Mouse (Mus musculus) gastrocnemius, postnatal 4 days (tissue): ENCODE data around the gene Pih1d1. TPM values are rescaled to one million over a fixed set of nuclear protein-coding genes. Genes with fewer than 3 reads are reported as not detected.
A peak's percentile ranks its signal among the peaks of the same experiment; 100 is the strongest.

Experiments used
- DNase-seq, 2 experiments: peaks; one replicate each; pipeline ENCODE4 v3.0.0; 2021 to 2022; ENCODE audit warnings: low spot score in 2 of 2, mixed read lengths in 2 of 2
- total RNA-seq, 2 experiments: library from RNA; stranded (reverse); gene quantifications; 2 replicates each; pipeline ENCODE4 v1.2.3; 2021

Pih1d1 gene
- total RNA-seq, 2 experiments from 2014 or later: 52.1 to 59.3 TPM

- DNase-seq: no peak
Measured at GRCm38 (mm10) chr7:45126147-45126843, 27.8 kb upstream of the Pih1d1 start.

- DNase-seq: no peak
Measured at GRCm38 (mm10) chr7:45126844-45127699, 27.0 kb upstream of the Pih1d1 start.

GRCm38 (mm10) chr7:45127700-45128224, 26.3 kb upstream of the Pih1d1 start:
- DNase-seq: no peak

GRCm38 (mm10) chr7:45128624-45129246, 25.4 kb upstream of the Pih1d1 start, which contains the start of gene Rpl13a:
TSS of gene Rpl13a (minus strand) at chr7:45128761.
- DNase-seq: peak; percentile 90 to 97

GRCm38 (mm10) chr7:45129318-45129717, 24.8 kb upstream of the Pih1d1 start:
- DNase-seq: no peak

GRCm38 (mm10) chr7:45129776-45130512, 24.2 kb upstream of the Pih1d1 start:
- DNase-seq: no peak

- no peak for DNase-seq
Measured at GRCm38 (mm10) chr7:45131850-45132249, 22.3 kb upstream of the Pih1d1 start.

- DNase-seq: no peak
Measured at GRCm38 (mm10) chr7:45133446-45134159, 20.5 kb upstream of the Pih1d1 start.

GRCm38 (mm10) chr7:45134544-45135026, 19.5 kb upstream of the Pih1d1 start:
- DNase-seq: no peak

- no peak for DNase-seq
Measured at GRCm38 (mm10) chr7:45135370-45135769, 18.7 kb upstream of the Pih1d1 start.

GRCm38 (mm10) chr7:45135993-45136567, 18.0 kb upstream of the Pih1d1 start, which contains the start of the genes Gm45713 and Flt3l:
TSS of gene Gm45713 (minus strand) at chr7:45136231.
TSS of gene Flt3l (minus strand) at chr7:45136432.
- peak; percentile 88 to 92 for DNase-seq

GRCm38 (mm10) chr7:45137171-45138006, 16.7 kb upstream of the Pih1d1 start:
- no peak for DNase-seq

- DNase-seq: no peak
Measured at GRCm38 (mm10) chr7:45138403-45138802, 15.7 kb upstream of the Pih1d1 start.

GRCm38 (mm10) chr7:45139904-45140723, 14.0 kb upstream of the Pih1d1 start:
- DNase-seq: no peak

GRCm38 (mm10) chr7:45141319-45141718, 12.8 kb upstream of the Pih1d1 start:
- DNase-seq: no peak

GRCm38 (mm10) chr7:45141914-45142313, 12.2 kb upstream of the Pih1d1 start:
- DNase-seq: no peak

- no peak for DNase-seq
Measured at GRCm38 (mm10) chr7:45144368-45145174, 9.5 kb upstream of the Pih1d1 start.
